Mouse (Mus musculus) thymus, adult 2 months (tissue): ENCODE measurements at regions not wholly inside any gene's neighbourhood (a gene's known extent, or its start where the extent isn't known, plus 50 kb on each side); places are given as distances from the start of the nearest gene placed in this dataset.

Source experiments
- CTCF ChIP-seq: fragments of 200-500 bp; IDR thresholded peaks from 2 replicates; pipeline ENCODE4 v1.5.1; 2012; ENCODE audit warnings: mild to moderate bottlenecking, control low read depth, low read length, moderate library complexity, borderline replicate concordance; ENCODE audit not compliant: control insufficient read depth, poor library complexity, insufficient read depth; ENCODE audit errors: extremely low read depth
- POLR2A ChIP-seq: fragments of 200-500 bp; IDR thresholded peaks from 2 replicates; pipeline ENCODE4 v1.6.1; 2012; ENCODE audit warnings: mild to moderate bottlenecking, low read length, control low read depth, moderate library complexity; ENCODE audit not compliant: control insufficient read depth, poor library complexity, insufficient read depth; ENCODE audit errors: extremely low read depth

GRCm38 (mm10) chr14:25226840-25227506, 232.0 kb upstream of the Zmiz1 start:
- TF ChIP-seq POLR2A = no peak
- TF ChIP-seq CTCF = no peak
